Mouse (Mus musculus) olfactory bulb, adult 2 months (tissue): ENCODE data around the gene Clec4a1.

ENCODE experiments used
- CTCF ChIP-seq: fragments of 200-500 bp; IDR thresholded peaks from 2 replicates; pipeline ENCODE4 v1.5.1; 2012; ENCODE audit warnings: low read depth, mild to moderate bottlenecking, low read length, moderate library complexity; ENCODE audit not compliant: insufficient read depth
- POLR2A ChIP-seq: fragments of 200-500 bp; IDR thresholded peaks from 2 replicates; pipeline ENCODE4 v1.6.1; 2012; ENCODE audit warnings: mild to moderate bottlenecking, low read depth, low read length, moderate library complexity; ENCODE audit not compliant: insufficient read depth

- TF ChIP-seq POLR2A: no peak
- TF ChIP-seq CTCF: no peak
Observed at GRCm38 (mm10) chr6:122879781-122880505, 41.7 kb upstream of the Clec4a1 start.
